Mouse (Mus musculus) limb, embryonic 13.5 days (tissue): ENCODE measurements around the gene Sh2d4b. TPM values are rescaled to one million over a fixed set of nuclear protein-coding genes. Genes with fewer than 3 reads are reported as not detected.

Experiments used
- ATAC-seq: fragments of 200-750 bp; cut with Nextera tagmentation; 2 replicates; pipeline ENCODE4 v1.8.0; 2017; ENCODE audit warnings: low read depth, moderate number of reproducible peaks, moderate TSS enrichment; ENCODE audit not compliant: low FRiP score
- H3K27ac ChIP-seq: fragments of 300-500 bp; sonication (generic); 2 replicates; pipeline ENCODE4 v1.5.1; 2015; ENCODE audit warnings: inconsistent platforms, mild to moderate bottlenecking, moderate library complexity
- H3K27me3 ChIP-seq: fragments of 300-500 bp; sonication (generic); 2 replicates; pipeline ENCODE4 v1.6.1; 2015; ENCODE audit warnings: mild to moderate bottlenecking, inconsistent platforms
- H3K36me3 ChIP-seq: fragments of 300-500 bp; sonication (generic); 2 replicates; pipeline ENCODE4 v1.6.1; 2015; ENCODE audit warnings: inconsistent platforms, mild to moderate bottlenecking, moderate library complexity
- H3K4me1 ChIP-seq: fragments of 300-500 bp; sonication (generic); 2 replicates; pipeline ENCODE4 v1.6.1; 2015; ENCODE audit warnings: inconsistent platforms
- H3K4me2 ChIP-seq: fragments of 300-500 bp; sonication (generic); replicated peaks from 2 replicates; pipeline ENCODE4 v1.6.1; 2015; ENCODE audit warnings: inconsistent platforms, mild to moderate bottlenecking, moderate library complexity
- H3K4me3 ChIP-seq: fragments of 300-500 bp; sonication (generic); 2 replicates; pipeline ENCODE4 v1.5.1; 2015; ENCODE audit warnings: moderate library complexity, mild to moderate bottlenecking, inconsistent platforms
- H3K9ac ChIP-seq: fragments of 300-500 bp; sonication (generic); 2 replicates; pipeline ENCODE4 v1.6.1; 2015; ENCODE audit warnings: mild to moderate bottlenecking, inconsistent platforms
- H3K9me3 ChIP-seq: fragments of 300-500 bp; sonication (generic); 2 replicates; pipeline ENCODE4 v1.6.1; 2016; ENCODE audit warnings: inconsistent platforms
- WGBS: fragments of 180-500 bp; shearing (Covaris S2); methylation state at CpG from one replicate; pipeline ENCODE4 v1.1.7; 2015; 5-methylcytosine and 5-hydroxymethylcytosine counted together
- polyA plus RNA-seq: library from polyadenylated mRNA; unstranded; fragments of >200 nt; fragmentation: Nextera tagmentation; extraction: Ambion mirVana; gene quantifications from 2 replicates; pipeline ENCODE4 v1.2.1, GENCODE M21; 2015

The Sh2d4b gene
- polyA plus RNA-seq, 1 experiment from 2014 or later, result 0.67 TPM

- Histone ChIP-seq H3K27ac (no peak overlapping the region), H3K4me2 (no peak overlapping the region), H3K27me3 (no peaks in the 10 kb centered on the region), H3K4me3 (no peak overlapping the region), H3K9ac (no peak overlapping the region), H3K9me3 (no peaks in the 10 kb centered on the region), H3K4me1 (no peaks in the 10 kb centered on the region), H3K36me3 (no peaks in the 10 kb centered on the region)
- ATAC-seq, result no peak
- 50% methylated on average over 1 of the region's 1 CpGs for WGBS
Measured at GRCm38 (mm10) chr14:40791606-40792005, 101.5 kb downstream of the Sh2d4b start.

DNA sequence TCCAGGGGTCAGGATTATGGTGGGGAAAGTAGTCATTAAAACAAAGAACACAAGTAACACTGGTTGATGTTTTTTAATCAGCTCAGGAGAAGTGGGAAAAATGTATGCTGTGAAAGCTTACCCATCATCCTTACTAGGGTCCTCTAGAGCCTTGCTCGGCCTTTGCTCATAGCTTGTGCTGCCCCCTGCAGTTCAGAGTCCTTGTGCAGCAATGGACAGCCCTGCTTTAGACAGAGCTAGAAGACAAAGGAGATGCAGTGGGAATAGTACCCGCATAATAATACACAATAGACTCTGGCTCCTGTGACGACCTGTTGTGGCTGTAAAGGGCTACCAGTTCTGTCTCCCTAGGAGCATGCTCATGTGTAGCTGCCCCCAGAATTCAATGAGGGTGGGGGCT, 104.0 kb downstream of the Sh2d4b start:
- H3K27ac ChIP-seq, result no peak overlapping the region
- no peak overlapping the region for H3K9ac ChIP-seq
- ATAC-seq, result no peak; the same call in 1 of the 2 replicates
- H3K27me3 ChIP-seq, result no peaks in the 10 kb centered on the region
- H3K4me1 ChIP-seq, result no peaks in the 10 kb centered on the region
- H3K4me2 ChIP-seq, result no peak overlapping the region
- 33% methylated on average over 3 of the region's 3 CpGs for WGBS
- no peaks in the 10 kb centered on the region for H3K9me3 ChIP-seq
- no peak overlapping the region for H3K4me3 ChIP-seq
- H3K36me3 ChIP-seq, result no peaks in the 10 kb centered on the region

DNA sequence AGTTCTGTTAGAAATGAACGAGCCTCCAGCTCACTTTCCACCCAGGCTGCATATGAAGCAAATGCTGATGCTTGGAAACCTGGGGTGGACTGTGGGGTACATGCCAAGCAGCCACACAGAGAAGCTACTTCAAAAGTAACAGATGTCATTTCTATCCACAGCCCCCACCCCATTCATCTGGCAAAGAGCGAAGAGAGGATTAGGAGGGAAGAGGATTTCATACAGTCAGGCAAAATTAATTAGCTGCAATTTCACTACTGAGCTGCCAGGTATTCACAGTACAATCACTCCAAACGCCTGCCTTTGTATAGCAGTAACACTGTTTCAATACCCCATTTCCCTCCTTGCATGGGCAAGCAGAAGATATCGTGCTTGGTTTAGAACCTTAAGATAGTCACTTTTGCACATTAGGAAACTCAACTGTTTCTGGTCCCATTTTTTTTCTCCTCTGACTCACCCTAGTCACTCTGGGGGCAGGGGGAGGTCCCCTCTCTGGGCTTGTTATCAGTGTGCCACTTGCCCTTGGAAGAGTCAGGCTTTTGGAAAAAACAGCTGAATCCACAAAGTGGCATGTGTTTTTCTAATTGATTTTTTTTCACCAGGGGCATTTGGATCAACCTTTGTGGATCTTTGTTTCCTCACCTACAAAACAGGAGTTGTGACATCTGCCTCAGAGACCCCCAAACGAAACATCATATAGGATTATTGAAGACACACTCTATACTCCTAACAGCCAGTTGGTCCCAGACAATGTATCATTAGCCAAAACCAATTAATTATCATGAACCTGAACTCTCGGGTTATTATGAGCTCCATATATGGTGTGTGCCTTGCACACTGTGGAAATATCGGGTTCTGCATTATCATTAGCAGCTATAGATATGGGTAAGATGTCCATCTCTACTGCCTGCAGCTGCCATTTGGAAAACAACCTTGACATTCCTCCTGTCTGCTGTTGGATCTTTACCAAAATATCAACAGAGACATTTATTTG, 123.7 kb downstream of the Sh2d4b start:
- Histone ChIP-seq H3K9me3 (no peaks in the 10 kb centered on the region), H3K4me2 (no peak overlapping the region), H3K4me3 (no peak overlapping the region), H3K27ac (no peak overlapping the region), H3K4me1 (no peaks in the 10 kb centered on the region), H3K9ac (no peak overlapping the region), H3K27me3 (no peaks in the 10 kb centered on the region), H3K36me3 (no peaks in the 10 kb centered on the region)
- ATAC-seq, result no peak
- WGBS, result 69% methylated on average over 7 of the region's 7 CpGs

Other genes starting within 250 kb of the Sh2d4b start
- gene Tspan14, start 73.5 kb upstream of the Sh2d4b start, polyA plus RNA-seq, result 68.4 and 68.7 TPM in 2 replicates
- gene Fam213a, start 120.5 kb upstream of the Sh2d4b start, polyA plus RNA-seq, result 39.3 and 41.6 TPM in 2 replicates
- not detected in 2 replicates for gene Dydc2, start 175.9 kb upstream of the Sh2d4b start, polyA plus RNA-seq
- gene Dydc1, start 179.6 kb upstream of the Sh2d4b start, polyA plus RNA-seq, result not detected in 2 replicates
- not detected in 2 replicates for gene Mat1a, start 211.8 kb upstream of the Sh2d4b start, polyA plus RNA-seq
- not detected in 2 replicates for gene Sftpa1, start 238.5 kb upstream of the Sh2d4b start, polyA plus RNA-seq